Mouse (Mus musculus) lung, adult 2 months (tissue): ENCODE data around the gene Ifitm6. TPM values are rescaled to one million over a fixed set of nuclear protein-coding genes. Genes with fewer than 3 reads are reported as not detected.
"Not testable (repeated sequence)": the region's sequence is repeated elsewhere in the genome, so short reads cannot be mapped to it uniquely, and the experiment has no call there.

Experiments
- DNase-seq: peaks from one replicate; pipeline ENCODE4 v3.0.0; 2022
- H3K4me1 ChIP-seq: fragments of 200-500 bp; 2 replicates; pipeline ENCODE4 v1.6.1; 2011; ENCODE audit warnings: low read length; ENCODE audit not compliant: control insufficient read depth, insufficient read depth
- H3K4me3 ChIP-seq: fragments of 200-500 bp; replicated peaks from 2 replicates; pipeline ENCODE3; 2011; ENCODE audit warnings: low read depth, mild to moderate bottlenecking, control low read depth, low read length; ENCODE audit errors: extremely low read depth
- CTCF ChIP-seq: fragments of 200-500 bp; IDR thresholded peaks from 2 replicates; pipeline ENCODE4 v1.5.1; 2011; ENCODE audit warnings: mild to moderate bottlenecking, low read length, control low read depth; ENCODE audit not compliant: insufficient read depth
- POLR2A ChIP-seq: fragments of 200-500 bp; IDR thresholded peaks from 2 replicates; pipeline ENCODE4 v1.6.1; 2011; ENCODE audit warnings: low read depth, mild to moderate bottlenecking, control low read depth, low read length, borderline replicate concordance; ENCODE audit errors: extremely low read depth
- WGBS: fragments of 180-500 bp; shearing (Covaris S2); methylation state at CpG from one replicate; pipeline ENCODE4 v1.1.7; 2018; 5-methylcytosine and 5-hydroxymethylcytosine counted together
- polyA plus RNA-seq: library from polyadenylated mRNA; depleted of rRNA; stranded (reverse); fragments of >200 nt; gene quantifications from 2 replicates; pipeline ENCODE4 v1.2.3, GENCODE M21; 2012

Gene Ifitm6
- polyA plus RNA-seq, 1 experiment = 24.3 TPM

- TF ChIP-seq POLR2A (no peak), CTCF (no peak)
- Histone ChIP-seq H3K4me1 (no peaks in the 10 kb centered on the region), H3K4me3 (no peak overlapping the region)
- no peak for DNase-seq
- WGBS = 81% methylated on average over 8 of the region's 8 CpGs
Measured at GRCm38 (mm10) chr7:140981704-140982103, 36.0 kb downstream of the Ifitm6 start.

- H3K4me3 ChIP-seq, H3K4me1 ChIP-seq, DNase-seq: not testable (repeated sequence)
- WGBS = 87% methylated on average over 9 of the region's 9 CpGs
Measured at GRCm38 (mm10) chr7:140976720-140977119, 41.0 kb downstream of the Ifitm6 start.

GRCm38 (mm10) chr7:140975465-140975864, 42.3 kb downstream of the Ifitm6 start:
- H3K4me1 ChIP-seq = peaks cover 9% of the 10 kb centered on the region
- TF ChIP-seq CTCF (no peak), POLR2A (no peak)
- H3K4me3 ChIP-seq = no peak overlapping the region
- DNase-seq = no peak
- 58% methylated on average over 3 of the region's 3 CpGs for WGBS

DNA sequence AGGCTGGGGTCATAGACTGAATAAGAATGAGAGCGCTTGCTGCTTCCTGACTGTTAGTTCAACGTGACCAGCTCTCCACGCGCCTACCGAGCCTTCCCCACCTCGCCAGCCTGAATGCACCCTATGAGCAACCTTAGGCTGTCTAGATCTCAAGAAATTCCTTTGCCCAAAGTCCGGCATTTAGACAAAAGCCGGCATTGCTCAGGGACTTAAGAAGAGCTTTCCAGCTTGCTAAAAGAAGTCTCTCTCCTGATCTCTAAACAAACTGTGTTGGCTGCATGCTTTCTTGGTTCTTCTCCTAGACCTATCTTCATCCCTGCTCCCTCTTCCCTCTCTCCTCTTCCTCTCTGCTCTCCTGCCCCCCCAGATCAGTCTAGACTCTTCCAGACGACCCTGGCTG, 42.8 kb downstream of the Ifitm6 start:
- WGBS = 23% methylated on average over 9 of the region's 9 CpGs
- DNase-seq = no peak

GRCm38 (mm10) chr7:140973396-140974165, 44.1 kb downstream of the Ifitm6 start:
- no peak overlapping the region for H3K4me3 ChIP-seq
- DNase-seq = no peak
- WGBS = 60% methylated on average over 14 of the region's 14 CpGs
- H3K4me1 ChIP-seq = peaks cover 9% of the 10 kb centered on the region
- TF ChIP-seq POLR2A = no peak
- no peak for TF ChIP-seq CTCF

More for the DNA sequence above, 42.8 kb downstream of the Ifitm6 start:
- no peak overlapping the region for H3K4me3 ChIP-seq
- H3K4me1 ChIP-seq = peaks cover 9% of the 10 kb centered on the region
- TF ChIP-seq CTCF = no peak
- TF ChIP-seq POLR2A = no peak

GRCm38 (mm10) chr7:140971479-140972171, 46.1 kb downstream of the Ifitm6 start:
- Histone ChIP-seq H3K4me3 (no peak overlapping the region), H3K4me1 (peaks cover 9% of the 10 kb centered on the region)
- no peak for DNase-seq
- 53% methylated on average over 8 of the region's 8 CpGs for WGBS
- TF ChIP-seq POLR2A (no peak), CTCF (no peak)

- Histone ChIP-seq H3K4me3 (no peak overlapping the region), H3K4me1 (peaks cover 9% of the 10 kb centered on the region)
- DNase-seq = no peak
- WGBS = 48% methylated on average over 7 of the region's 7 CpGs
- TF ChIP-seq POLR2A = no peak
- no peak for TF ChIP-seq CTCF
Measured at GRCm38 (mm10) chr7:140970931-140971330, 46.8 kb downstream of the Ifitm6 start.

- 47% methylated on average over 3 of the region's 3 CpGs for WGBS
- not testable (repeated sequence) for H3K4me1 ChIP-seq, H3K4me3 ChIP-seq, DNase-seq
Measured at GRCm38 (mm10) chr7:140968710-140969109, 49.0 kb downstream of the Ifitm6 start.

- 24% methylated on average over 14 of the region's 14 CpGs for WGBS
- no peak for TF ChIP-seq POLR2A
- TF ChIP-seq CTCF = 0 out of 2 replicates have a peak, but pooled peaks have one; percentile 1
- Histone ChIP-seq H3K4me1 (peaks cover 9% of the 10 kb centered on the region), H3K4me3 (peak overlapping the region; percentile 40)
- no peak for DNase-seq
Measured at GRCm38 (mm10) chr7:140967862-140968591, 49.7 kb downstream of the Ifitm6 start.
